In the genomic region with DNA sequence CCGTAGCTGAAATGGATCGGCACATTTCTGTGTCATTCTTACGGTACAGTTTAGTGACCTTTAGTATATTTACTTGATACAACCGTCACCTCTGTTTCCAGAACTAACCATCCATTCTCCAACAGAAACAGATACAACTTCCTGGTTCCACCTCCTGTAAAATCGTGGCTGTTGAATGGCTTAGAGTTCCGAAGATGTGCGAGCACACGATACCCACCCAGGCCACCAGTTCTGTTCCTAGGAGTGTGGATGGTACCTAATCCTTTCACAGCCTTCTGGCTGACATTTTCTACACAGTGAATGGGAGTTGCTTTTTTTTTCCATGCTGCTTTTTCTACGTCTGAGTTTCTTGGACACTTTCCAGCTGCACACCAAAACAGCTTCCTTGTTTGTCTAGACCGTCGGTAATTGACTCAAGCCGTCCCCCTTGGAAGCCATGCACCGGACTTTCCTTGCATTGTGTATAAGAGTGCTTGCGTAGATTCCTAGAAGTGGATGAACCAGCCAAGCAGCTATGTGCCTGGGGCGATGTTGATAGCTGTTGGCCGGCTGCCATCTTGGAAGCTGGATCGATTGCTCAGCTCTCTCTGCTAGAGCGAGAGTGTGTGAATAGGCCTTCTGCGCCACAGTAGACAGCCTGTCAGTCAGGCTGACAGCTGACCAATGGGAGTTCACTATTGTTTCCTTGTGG, we compare ENCODE assay signal across 8 mouse cellular contexts. TPM values are rescaled to one million over a fixed set of nuclear protein-coding genes. Genes with fewer than 3 reads are reported as not detected.
DNase-seq lines count a peak whose midpoint lies in the region; ATAC-seq and TF ChIP-seq lines count a peak whose summit lies in the region.

No protein-coding gene starts in this region.

- H3K4me3 ChIP-seq in hindbrain, postnatal 0 days (ENCODE audit: low read length), result peak overlapping the region; percentile 64
- H3K4me3 ChIP-seq in left cerebral cortex, adult 2 months, result peak overlapping the region; percentile 69
- H3K4me3 ChIP-seq in macrophage (ENCODE audit: inconsistent target), result peak overlapping the region; percentile 99

- DNase-seq in gastrocnemius, adult 18-20 months (ENCODE audit: low spot score), result peak; percentile 88
- DNase-seq in hindbrain, postnatal 0 days (ENCODE audit: low spot score), result peak; percentile 93
- peak; percentile 66 to 77 for DNase-seq in left cerebral cortex, adult 2 months (ENCODE audit: extremely low spot score in 1 of 2, low spot score in 2 of 2)
- peak; percentile 84 for DNase-seq in right cerebral cortex, adult 18-20 months
- peak; percentile 75 for DNase-seq in yolk sac, embryonic 10.5 days (ENCODE audit: low spot score)

- H3K9me3 ChIP-seq in hindbrain, postnatal 0 days (ENCODE audit: low read length), result no peaks in the 10 kb centered on the region

- peak overlapping the region; percentile 67 for H3K9ac ChIP-seq in hindbrain, postnatal 0 days (replicated peaks; ENCODE audit: low read length)

- H3K36me3 ChIP-seq in hindbrain, postnatal 0 days (ENCODE audit: insufficient read depth, low read length), result peaks cover 4% of the 10 kb centered on the region; the same call in 1 of the 2 replicates
- H3K36me3 ChIP-seq in macrophage (ENCODE audit: inconsistent target), result no peaks in the 10 kb centered on the region

- H3K79me2 ChIP-seq in macrophage (ENCODE audit: inconsistent target), result peaks cover 37% of the 10 kb centered on the region; the same call in 1 of the 2 replicates

- peak overlapping the region; percentile 94 for H3K27ac ChIP-seq in hindbrain, postnatal 0 days
- peak overlapping the region; percentile 97 for H3K27ac ChIP-seq in left cerebral cortex, adult 2 months
- H3K27ac ChIP-seq in macrophage, result peak overlapping the region; percentile 91

- no peak for TF ChIP-seq CTCF in hindbrain, postnatal 0 days (IDR thresholded peaks at IDR 0.05; ENCODE audit: low read depth)
- TF ChIP-seq CTCF in left cerebral cortex, adult 2 months (IDR thresholded peaks at IDR 0.05), result no peak

- peaks cover 16% of the 10 kb centered on the region; the same call in 1 of the 2 replicates for H3K4me1 ChIP-seq in hindbrain, postnatal 0 days (ENCODE audit: insufficient read depth, low read length)

- H3K27me3 ChIP-seq in hindbrain, postnatal 0 days (ENCODE audit: insufficient read depth, low read length), result no peaks in the 10 kb centered on the region

- intact Hi-C loops in left cerebral cortex, adult 2 months (cut with DNase I), result loop anchor here (5.0 kb wide), 2 partner anchors 67 to 162 kb away; partner anchors contain the start of genes Zc3h18 and Zfpm1

- H3K4me2 ChIP-seq in hindbrain, postnatal 0 days (ENCODE audit: low read depth, low read length), result peak overlapping the region; percentile 74

- ATAC-seq in activated CD4-positive, CD25-positive, alpha-beta regulatory T cell, adult 4 months, result peak; percentile 31
- ATAC-seq in common myeloid progenitor, adult 5-6 weeks (replicated peaks; ENCODE audit: low read depth, poor library complexity, severe bottlenecking), result peak; percentile 52
- peak; percentile 50 for ATAC-seq in hindbrain, postnatal 0 days

- 3% methylated on average over 19 of the region's 19 CpGs for WGBS in hindbrain, postnatal 0 days
- under 1% methylated on average over 18 of the region's 19 CpGs for WGBS in macrophage (ENCODE audit: missing documents)

RNA-seq across cellular contexts. Expression of gene Mvd, which starts 1.0 kb away (rescaled TPM):
- polyA plus RNA-seq in activated CD4-positive, CD25-positive, alpha-beta regulatory T cell, adult 4 months (2017; shearing (Covaris generic)), result 10 to 100 TPM; 14.8 to 15.1 TPM
- total RNA-seq in common myeloid progenitor, adult 5-6 weeks (2017), result 1.2 and 3.2 TPM in 2 replicates
- 1 to 10 TPM; 3.9 to 5.6 TPM for total RNA-seq in gastrocnemius, adult 18-20 months (2021)
- total RNA-seq in hindbrain, postnatal 0 days (2014; rRNA removed), result 67.1 and 89.6 TPM in 2 replicates
- 55.2 and 55.5 TPM in 2 replicates for polyA plus RNA-seq in hindbrain, postnatal 0 days (2015; fragmentation: Nextera tagmentation; extraction: Ambion mirVana)
- total RNA-seq in left cerebral cortex, adult 2 months (2021), result 10 to 100 TPM; 20.8 to 25.3 TPM
- total RNA-seq in macrophage (2018; cell fraction: chromatin; rRNA removed), result 10 to 100 TPM in 5 of 26 experiments, 1 to 10 TPM in 21; 1.2 to 19.0 (median 6.8) TPM
- 10 to 100 TPM in 25 of 26 experiments, 1 to 10 TPM in 1; 9.4 to 39.5 (median 26.3) TPM for total RNA-seq in macrophage (2018; cell fraction: cytosol; rRNA removed)
- 10 to 100 TPM in 12 of 26 experiments, 1 to 10 TPM in 14; 3.9 to 27.0 (median 9.5) TPM for total RNA-seq in macrophage (2018; cell fraction: nucleus; rRNA removed)
- polyA plus RNA-seq in macrophage (2018), result 10.1 to 40.6 TPM (median 23.8 TPM) in 3 replicates

RNA-seq across cellular contexts. Expression of gene Cyba, which starts 11.5 kb away (rescaled TPM):
- polyA plus RNA-seq in activated CD4-positive, CD25-positive, alpha-beta regulatory T cell, adult 4 months (2017; shearing (Covaris generic)), result 100 to 1,000 TPM; 750 to 796 TPM
- total RNA-seq in common myeloid progenitor, adult 5-6 weeks (2017), result 42.2 and 44.6 TPM in 2 replicates
- 1 to 10 TPM; 4.5 to 8.6 TPM for total RNA-seq in gastrocnemius, adult 18-20 months (2021)
- 19.6 and 30.6 TPM in 2 replicates for total RNA-seq in hindbrain, postnatal 0 days (2014; rRNA removed)
- 44.0 and 46.2 TPM in 2 replicates for polyA plus RNA-seq in hindbrain, postnatal 0 days (2015; fragmentation: Nextera tagmentation; extraction: Ambion mirVana)
- 1 to 10 TPM; 6.6 to 7.1 TPM for total RNA-seq in left cerebral cortex, adult 2 months (2021)
- total RNA-seq in macrophage (2018; cell fraction: chromatin; rRNA removed), result 100 to 1,000 TPM; 119 to 282 (median 191) TPM
- total RNA-seq in macrophage (2018; cell fraction: cytosol; rRNA removed), result 1,000 to 10,000 TPM; 1,658 to 2,145 (median 1,843) TPM
- total RNA-seq in macrophage (2018; cell fraction: nucleus; rRNA removed), result 100 to 1,000 TPM; 253 to 930 (median 676) TPM
- polyA plus RNA-seq in macrophage (2018), result 942 to 2,075 TPM (median 1,538 TPM) in 3 replicates

RNA-seq across cellular contexts. Expression of gene Snai3, which starts 16.3 kb away (rescaled TPM):
- 1 to 10 TPM; 3.2 to 5.1 TPM for polyA plus RNA-seq in activated CD4-positive, CD25-positive, alpha-beta regulatory T cell, adult 4 months (2017; shearing (Covaris generic))
- total RNA-seq in common myeloid progenitor, adult 5-6 weeks (2017), result not detected in 2 replicates
- 10 to 100 TPM in 1 of 2 experiments, 1 to 10 TPM in 1; 5.7 to 14.7 TPM for total RNA-seq in gastrocnemius, adult 18-20 months (2021)
- total RNA-seq in hindbrain, postnatal 0 days (2014; rRNA removed), result not detected in 2 replicates
- polyA plus RNA-seq in hindbrain, postnatal 0 days (2015; fragmentation: Nextera tagmentation; extraction: Ambion mirVana), result not detected in 2 replicates
- 1 to 10 TPM; 1.0 to 1.6 TPM for total RNA-seq in left cerebral cortex, adult 2 months (2021)
- not detected for total RNA-seq in macrophage (2018; cell fraction: chromatin; rRNA removed)
- total RNA-seq in macrophage (2018; cell fraction: cytosol; rRNA removed), result under 1 TPM in 1 of 26 experiments, not detected in 25; 0.07 TPM
- total RNA-seq in macrophage (2018; cell fraction: nucleus; rRNA removed), result under 1 TPM in 1 of 26 experiments, not detected in 25; 0.55 TPM
- polyA plus RNA-seq in macrophage (2018), result not detected in 3 replicates

RNA-seq across cellular contexts. Expression of gene Il17c, which starts 22.4 kb away (rescaled TPM):
- polyA plus RNA-seq in activated CD4-positive, CD25-positive, alpha-beta regulatory T cell, adult 4 months (2017; shearing (Covaris generic)), result not detected
- 0.96 TPM in 1 of 2 replicates, not detected in the other for total RNA-seq in common myeloid progenitor, adult 5-6 weeks (2017)
- not detected for total RNA-seq in gastrocnemius, adult 18-20 months (2021)
- 0.52 TPM in 1 of 2 replicates, not detected in the other for total RNA-seq in hindbrain, postnatal 0 days (2014; rRNA removed)
- polyA plus RNA-seq in hindbrain, postnatal 0 days (2015; fragmentation: Nextera tagmentation; extraction: Ambion mirVana), result 0.21 TPM in 1 of 2 replicates, not detected in the other
- not detected for total RNA-seq in left cerebral cortex, adult 2 months (2021)
- 1 to 10 TPM in 2 of 26 experiments, not detected in 24; 1.0 to 1.6 TPM for total RNA-seq in macrophage (2018; cell fraction: chromatin; rRNA removed)
- not detected for total RNA-seq in macrophage (2018; cell fraction: cytosol; rRNA removed)
- under 1 TPM in 1 of 26 experiments, not detected in 25; 0.85 TPM for total RNA-seq in macrophage (2018; cell fraction: nucleus; rRNA removed)
- polyA plus RNA-seq in macrophage (2018), result not detected in 3 replicates

RNA-seq across cellular contexts. Expression of gene Rnf166, which starts 31.7 kb away (rescaled TPM):
- 10 to 100 TPM; 35.0 to 36.0 TPM for polyA plus RNA-seq in activated CD4-positive, CD25-positive, alpha-beta regulatory T cell, adult 4 months (2017; shearing (Covaris generic))
- total RNA-seq in common myeloid progenitor, adult 5-6 weeks (2017), result 28.9 and 31.6 TPM in 2 replicates
- total RNA-seq in gastrocnemius, adult 18-20 months (2021), result 10 to 100 TPM; 35.0 to 37.7 TPM
- total RNA-seq in hindbrain, postnatal 0 days (2014; rRNA removed), result 37.4 and 48.8 TPM in 2 replicates
- 22.6 and 27.0 TPM in 2 replicates for polyA plus RNA-seq in hindbrain, postnatal 0 days (2015; fragmentation: Nextera tagmentation; extraction: Ambion mirVana)
- total RNA-seq in left cerebral cortex, adult 2 months (2021), result 10 to 100 TPM; 37.6 to 37.9 TPM
- 10 to 100 TPM in 22 of 26 experiments, 1 to 10 TPM in 4; 8.0 to 59.5 (median 25.5) TPM for total RNA-seq in macrophage (2018; cell fraction: chromatin; rRNA removed)
- 10 to 100 TPM; 23.2 to 74.7 (median 45.6) TPM for total RNA-seq in macrophage (2018; cell fraction: cytosol; rRNA removed)
- 10 to 100 TPM; 11.1 to 68.5 (median 26.6) TPM for total RNA-seq in macrophage (2018; cell fraction: nucleus; rRNA removed)
- 36.6 to 108 TPM (median 59.1 TPM) in 3 replicates for polyA plus RNA-seq in macrophage (2018)

Comparison
In these comparisons a context has a peak if more than half of its experiments do, and no peak if none do; other contexts are left out.
1. Peak in every context shown above with its lines: DNase-seq, ATAC-seq, H3K4me3 ChIP-seq and H3K27ac ChIP-seq.